Mouse (Mus musculus) midbrain, embryonic 15.5 days (tissue): ENCODE results near the gene Fam160a1. TPM values are rescaled to one million over a fixed set of nuclear protein-coding genes. Genes with fewer than 3 reads are reported as not detected.

Experiments used
- ATAC-seq: fragments of 200-750 bp; cut with Nextera tagmentation; replicated peaks from 2 replicates; pipeline ENCODE4 v1.8.0; 2017; ENCODE audit warnings: moderate TSS enrichment
- H3K27ac ChIP-seq: fragments of 300-500 bp; sonication (generic); 2 replicates; pipeline ENCODE4 v1.5.1; 2015; ENCODE audit warnings: mild to moderate bottlenecking, inconsistent platforms
- H3K27me3 ChIP-seq: fragments of 300-500 bp; sonication (generic); replicated peaks from 2 replicates; pipeline ENCODE4 v1.6.1; 2015; ENCODE audit warnings: inconsistent platforms
- H3K36me3 ChIP-seq: fragments of 300-500 bp; sonication (generic); replicated peaks from 2 replicates; pipeline ENCODE4 v1.6.1; 2015; ENCODE audit warnings: inconsistent platforms
- H3K4me1 ChIP-seq: fragments of 300-500 bp; sonication (generic); 2 replicates; pipeline ENCODE4 v1.6.1; 2015; ENCODE audit warnings: inconsistent platforms
- H3K4me2 ChIP-seq: fragments of 300-500 bp; sonication (generic); 2 replicates; pipeline ENCODE4 v1.6.1; 2015; ENCODE audit warnings: inconsistent platforms, mild to moderate bottlenecking, moderate library complexity
- H3K4me3 ChIP-seq: fragments of 300-500 bp; sonication (generic); 2 replicates; pipeline ENCODE4 v1.5.1; 2015; ENCODE audit warnings: mild to moderate bottlenecking, inconsistent platforms
- H3K9ac ChIP-seq: fragments of 300-500 bp; sonication (generic); 2 replicates; pipeline ENCODE4 v1.6.1; 2015; ENCODE audit warnings: mild to moderate bottlenecking, inconsistent platforms
- H3K9me3 ChIP-seq: fragments of 300-500 bp; sonication (generic); 2 replicates; pipeline ENCODE4 v1.6.1; 2016; ENCODE audit warnings: inconsistent platforms
- WGBS: fragments of 180-500 bp; shearing (Covaris S2); methylation state at CpG from one replicate; pipeline ENCODE4 v1.1.7; 2015; ENCODE audit warnings: mixed read lengths; 5-methylcytosine and 5-hydroxymethylcytosine counted together
- polyA plus RNA-seq: library from polyadenylated mRNA; unstranded; fragments of >200 nt; fragmentation: Nextera tagmentation; extraction: Ambion mirVana; gene quantifications from 2 replicates; pipeline ENCODE4 v1.2.1, GENCODE M21; 2015

Gene Fam160a1
- polyA plus RNA-seq, 1 experiment from 2014 or later = 0.21 TPM

- H3K4me1 ChIP-seq = peaks cover 4% of the 10 kb centered on the region
- no peak overlapping the region for H3K4me3 ChIP-seq
- ATAC-seq = no peak
- no peaks in the 10 kb centered on the region for H3K27me3 ChIP-seq
- WGBS = 92% methylated on average over 14 of the region's 14 CpGs
- H3K27ac ChIP-seq = no peak overlapping the region
- no peaks in the 10 kb centered on the region for H3K9me3 ChIP-seq
- no peaks in the 10 kb centered on the region for H3K36me3 ChIP-seq
- H3K9ac ChIP-seq = no peak overlapping the region
- H3K4me2 ChIP-seq = no peak overlapping the region
Measured at GRCm38 (mm10) chr3:85688341-85688740, 128.8 kb downstream of the Fam160a1 start.

- H3K4me3 ChIP-seq = no peak overlapping the region
- no peak for ATAC-seq
- H3K36me3 ChIP-seq = no peaks in the 10 kb centered on the region
- H3K4me1 ChIP-seq = no peaks in the 10 kb centered on the region
- no peaks in the 10 kb centered on the region for H3K27me3 ChIP-seq
- H3K9me3 ChIP-seq = no peaks in the 10 kb centered on the region
- no peak overlapping the region for H3K4me2 ChIP-seq
- H3K27ac ChIP-seq = no peak overlapping the region
- no peak overlapping the region for H3K9ac ChIP-seq
- WGBS = 93% methylated on average over 8 of the region's 8 CpGs
Measured at GRCm38 (mm10) chr3:85685271-85685670, 131.8 kb downstream of the Fam160a1 start.

DNA sequence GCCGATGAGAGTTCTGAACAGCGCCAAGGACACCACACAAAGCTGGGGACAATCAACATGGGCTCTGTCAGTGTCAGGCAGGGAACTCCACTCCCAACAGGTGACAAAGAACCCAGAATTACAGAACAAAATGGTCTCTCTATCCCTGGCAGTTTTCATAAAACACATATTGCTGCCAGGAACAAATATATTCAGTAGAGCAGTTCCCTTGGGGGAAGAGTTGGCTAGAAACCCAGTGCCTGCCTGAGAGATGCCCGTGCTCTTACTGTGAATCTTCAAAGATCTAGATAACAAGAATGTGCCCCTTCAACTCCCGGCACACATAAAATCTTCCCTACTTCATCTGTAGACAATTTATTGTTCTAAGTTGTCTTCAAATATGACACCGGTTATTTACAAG lies 133.5 kb downstream of the Fam160a1 start:
- 82% methylated on average over 5 of the region's 5 CpGs for WGBS
- H3K27ac ChIP-seq = no peak overlapping the region
- H3K4me1 ChIP-seq = no peaks in the 10 kb centered on the region
- no peak overlapping the region for H3K9ac ChIP-seq
- no peaks in the 10 kb centered on the region for H3K36me3 ChIP-seq
- no peaks in the 10 kb centered on the region for H3K27me3 ChIP-seq
- no peaks in the 10 kb centered on the region for H3K9me3 ChIP-seq
- no peak overlapping the region for H3K4me3 ChIP-seq
- no peak for ATAC-seq
- no peak overlapping the region for H3K4me2 ChIP-seq

DNA sequence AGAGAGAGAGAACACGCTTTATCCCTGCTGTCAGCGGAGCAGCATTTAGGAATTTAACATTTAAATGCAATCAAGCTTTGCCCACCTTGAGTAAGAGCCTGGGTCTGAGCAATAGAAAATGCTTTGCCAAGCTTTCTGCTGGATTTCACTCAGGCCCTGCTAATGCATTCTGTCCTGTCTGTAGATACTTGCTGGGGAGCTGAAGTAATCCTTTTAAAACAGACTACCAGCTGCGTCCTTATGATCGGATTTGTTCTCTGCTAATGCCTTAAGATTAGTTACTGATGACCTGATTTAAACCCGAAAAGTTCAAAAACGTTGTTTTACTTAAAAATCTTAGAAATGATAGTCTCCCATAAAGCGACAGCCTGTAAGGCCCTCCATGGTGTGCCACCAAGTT lies 136.0 kb downstream of the Fam160a1 start:
- Histone ChIP-seq H3K4me2 (no peak overlapping the region), H3K4me3 (no peak overlapping the region), H3K9me3 (no peaks in the 10 kb centered on the region), H3K27me3 (no peaks in the 10 kb centered on the region), H3K9ac (no peak overlapping the region), H3K4me1 (no peaks in the 10 kb centered on the region), H3K36me3 (no peaks in the 10 kb centered on the region), H3K27ac (no peak overlapping the region)
- WGBS = 36% methylated on average over 7 of the region's 7 CpGs
- no peak for ATAC-seq

DNA sequence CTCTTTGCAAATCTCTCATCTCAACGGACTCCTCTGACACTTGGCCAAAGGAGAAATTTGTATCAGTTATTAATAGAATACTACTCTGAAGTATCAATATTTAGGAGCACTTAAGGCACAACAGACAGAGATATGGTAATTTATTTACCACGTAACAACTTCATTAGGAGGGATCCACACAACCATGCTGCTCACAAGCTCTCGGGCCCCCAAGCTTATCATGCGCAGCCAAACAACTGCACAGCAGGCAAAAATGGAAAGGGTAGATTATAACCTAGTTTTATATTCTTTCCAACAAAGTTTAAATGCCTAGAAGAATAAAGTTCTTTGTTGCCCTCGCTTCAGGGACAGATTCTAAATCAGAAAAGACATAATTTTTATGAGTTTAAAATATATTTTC lies 137.1 kb downstream of the Fam160a1 start:
- H3K4me1 ChIP-seq = no peaks in the 10 kb centered on the region
- 84% methylated on average over 5 of the region's 5 CpGs for WGBS
- no peak overlapping the region for H3K4me2 ChIP-seq
- H3K4me3 ChIP-seq = no peak overlapping the region
- H3K27ac ChIP-seq = no peak overlapping the region
- H3K27me3 ChIP-seq = no peaks in the 10 kb centered on the region
- ATAC-seq = no peak
- no peaks in the 10 kb centered on the region for H3K36me3 ChIP-seq
- no peaks in the 10 kb centered on the region for H3K9me3 ChIP-seq
- H3K9ac ChIP-seq = no peak overlapping the region

DNA sequence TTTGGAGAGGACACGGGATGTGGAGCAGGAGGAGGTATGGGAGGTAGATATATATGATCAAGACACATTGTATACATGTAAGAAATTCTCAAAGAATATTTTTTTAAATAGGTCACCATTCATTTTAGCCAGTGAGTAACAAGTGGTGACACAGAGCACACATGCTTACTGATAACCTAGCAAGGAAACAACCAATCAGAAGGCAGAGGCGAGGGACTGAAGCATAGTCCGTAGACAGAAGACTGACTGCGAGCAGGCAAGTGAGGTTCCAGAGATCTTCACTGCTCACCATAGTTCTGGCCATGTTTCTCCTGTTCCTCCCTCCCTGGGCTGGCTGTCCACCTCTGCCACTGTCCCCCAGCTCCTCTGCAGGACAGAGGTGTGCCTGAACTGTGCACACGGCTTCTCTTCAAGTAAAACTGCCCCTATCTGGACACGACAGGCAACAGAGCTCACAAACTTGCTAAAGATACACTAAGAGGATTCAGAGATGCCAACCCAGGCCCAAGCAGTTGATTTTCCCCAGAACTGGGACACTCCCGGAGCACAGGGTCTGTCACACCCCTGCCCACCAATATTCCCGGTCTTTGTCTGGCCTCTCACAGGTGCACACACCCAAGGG lies 137.7 kb downstream of the Fam160a1 start:
- WGBS = 85% methylated on average over 8 of the region's 8 CpGs
- H3K9ac ChIP-seq = no peak overlapping the region
- H3K9me3 ChIP-seq = no peaks in the 10 kb centered on the region
- no peak for ATAC-seq
- H3K4me3 ChIP-seq = no peak overlapping the region
- H3K4me1 ChIP-seq = no peaks in the 10 kb centered on the region
- no peak overlapping the region for H3K27ac ChIP-seq
- H3K4me2 ChIP-seq = no peak overlapping the region
- no peaks in the 10 kb centered on the region for H3K27me3 ChIP-seq
- H3K36me3 ChIP-seq = no peaks in the 10 kb centered on the region

GRCm38 (mm10) chr3:85677952-85678351 lies 139.1 kb downstream of the Fam160a1 start:
- no peak overlapping the region for H3K4me2 ChIP-seq
- H3K9ac ChIP-seq = no peak overlapping the region
- H3K4me3 ChIP-seq = no peak overlapping the region
- 67% methylated on average over 3 of the region's 3 CpGs for WGBS
- no peaks in the 10 kb centered on the region for H3K4me1 ChIP-seq
- H3K9me3 ChIP-seq = no peaks in the 10 kb centered on the region
- no peaks in the 10 kb centered on the region for H3K27me3 ChIP-seq
- H3K36me3 ChIP-seq = no peaks in the 10 kb centered on the region
- no peak overlapping the region for H3K27ac ChIP-seq
- ATAC-seq = no peak

GRCm38 (mm10) chr3:85677133-85677532 lies 140.0 kb downstream of the Fam160a1 start:
- no peak overlapping the region for H3K9ac ChIP-seq
- H3K9me3 ChIP-seq = no peaks in the 10 kb centered on the region
- no peaks in the 10 kb centered on the region for H3K4me1 ChIP-seq
- H3K27ac ChIP-seq = no peak overlapping the region
- 79% methylated on average over 8 of the region's 8 CpGs for WGBS
- H3K36me3 ChIP-seq = no peaks in the 10 kb centered on the region
- no peaks in the 10 kb centered on the region for H3K27me3 ChIP-seq
- no peak for ATAC-seq
- H3K4me3 ChIP-seq = no peak overlapping the region
- H3K4me2 ChIP-seq = no peak overlapping the region

- no peak overlapping the region for H3K4me3 ChIP-seq
- no peaks in the 10 kb centered on the region for H3K4me1 ChIP-seq
- H3K9me3 ChIP-seq = no peaks in the 10 kb centered on the region
- no peak overlapping the region for H3K4me2 ChIP-seq
- H3K36me3 ChIP-seq = no peaks in the 10 kb centered on the region
- ATAC-seq = no peak
- H3K27ac ChIP-seq = no peak overlapping the region
- no peaks in the 10 kb centered on the region for H3K27me3 ChIP-seq
- WGBS = 87% methylated on average over 6 of the region's 6 CpGs
- no peak overlapping the region for H3K9ac ChIP-seq
Measured at GRCm38 (mm10) chr3:85669844-85670243, 147.2 kb downstream of the Fam160a1 start.

DNA sequence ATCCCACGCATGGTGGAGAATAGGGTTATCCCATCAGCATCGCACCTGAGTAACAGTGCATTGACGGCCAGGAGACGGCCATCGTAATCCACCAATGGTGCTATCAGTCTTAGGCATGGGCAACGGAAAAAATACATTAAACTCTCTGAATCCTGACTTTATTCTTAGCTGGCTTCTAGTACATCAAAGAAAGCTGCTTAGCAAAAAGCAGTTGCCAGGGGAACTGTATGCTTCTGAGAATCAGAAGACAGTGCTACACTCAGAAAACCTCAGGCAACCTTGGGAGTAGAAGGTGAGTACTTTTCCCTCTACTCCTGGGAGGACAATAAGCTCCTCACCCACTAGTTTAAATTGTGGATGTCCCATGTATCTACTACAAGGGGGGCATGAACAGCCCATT lies 149.4 kb downstream of the Fam160a1 start:
- Histone ChIP-seq H3K36me3 (no peaks in the 10 kb centered on the region), H3K27ac (no peak overlapping the region)
- ATAC-seq = no peak

DNA sequence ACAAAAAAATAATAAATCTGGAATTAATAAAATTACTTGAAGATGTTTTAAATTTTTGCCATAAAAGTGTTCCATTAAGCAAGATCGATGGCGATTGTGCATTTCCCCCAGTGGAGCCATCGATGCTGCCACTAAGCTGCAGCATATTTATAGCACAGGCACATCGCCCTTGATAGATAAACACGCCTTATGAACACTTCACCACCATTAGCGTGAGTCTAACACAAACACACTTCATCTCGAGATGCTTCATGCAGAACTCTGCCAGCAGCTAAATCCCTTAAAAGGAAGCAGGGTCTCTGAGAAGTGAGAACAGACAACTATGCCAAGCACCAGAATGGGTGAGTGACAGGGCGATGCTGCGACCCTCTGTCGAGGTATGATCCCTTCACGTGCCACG lies 150.4 kb downstream of the Fam160a1 start:
- H3K4me1 ChIP-seq = no peaks in the 10 kb centered on the region
- H3K27ac ChIP-seq = no peak overlapping the region
- no peaks in the 10 kb centered on the region for H3K36me3 ChIP-seq
- no peak for ATAC-seq
- no peaks in the 10 kb centered on the region for H3K27me3 ChIP-seq
- no peaks in the 10 kb centered on the region for H3K9me3 ChIP-seq
- H3K4me3 ChIP-seq = no peak overlapping the region
- H3K4me2 ChIP-seq = no peak overlapping the region
- no peak overlapping the region for H3K9ac ChIP-seq
- WGBS = 84% methylated on average over 12 of the region's 12 CpGs

More for the DNA sequence above, 149.4 kb downstream of the Fam160a1 start:
- H3K27me3 ChIP-seq = no peaks in the 10 kb centered on the region
- H3K4me1 ChIP-seq = no peaks in the 10 kb centered on the region
- no peak overlapping the region for H3K4me3 ChIP-seq
- no peak overlapping the region for H3K4me2 ChIP-seq
- H3K9ac ChIP-seq = no peak overlapping the region
- H3K9me3 ChIP-seq = no peaks in the 10 kb centered on the region
- 79% methylated on average over 6 of the region's 6 CpGs for WGBS

DNA sequence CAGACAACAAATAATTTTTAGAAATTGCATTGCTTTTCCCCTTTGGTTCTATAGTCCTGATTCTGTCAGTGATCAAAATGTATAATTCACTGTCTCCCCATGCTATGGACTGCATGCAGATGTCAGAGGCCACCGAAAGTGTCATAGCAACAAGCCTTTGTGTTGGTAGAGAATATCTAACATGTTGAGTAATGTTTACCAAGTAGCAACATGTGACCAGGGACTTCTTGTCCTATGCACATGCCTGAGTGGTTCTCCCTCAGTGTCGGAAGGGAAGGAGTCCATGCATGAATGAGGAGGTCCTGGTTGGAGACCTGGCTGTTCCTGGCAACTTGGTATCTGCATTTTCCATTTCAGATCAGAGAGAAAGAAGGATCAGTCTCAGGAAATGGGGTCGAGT lies 150.9 kb downstream of the Fam160a1 start:
- no peak overlapping the region for H3K4me2 ChIP-seq
- ATAC-seq = no peak
- no peaks in the 10 kb centered on the region for H3K36me3 ChIP-seq
- no peak overlapping the region for H3K27ac ChIP-seq
- no peaks in the 10 kb centered on the region for H3K9me3 ChIP-seq
- H3K4me3 ChIP-seq = no peak overlapping the region
- H3K9ac ChIP-seq = no peak overlapping the region
- no peaks in the 10 kb centered on the region for H3K27me3 ChIP-seq
- H3K4me1 ChIP-seq = no peaks in the 10 kb centered on the region
- whole genome bisulfite sequencing = 71% methylated on average over 3 of the region's 3 CpGs

GRCm38 (mm10) chr3:85664591-85665171 lies 152.4 kb downstream of the Fam160a1 start:
- no peaks in the 10 kb centered on the region for H3K9me3 ChIP-seq
- H3K27ac ChIP-seq = no peak overlapping the region
- H3K4me3 ChIP-seq = no peak overlapping the region
- no peak overlapping the region for H3K4me2 ChIP-seq
- ATAC-seq = no peak
- H3K36me3 ChIP-seq = no peaks in the 10 kb centered on the region
- H3K4me1 ChIP-seq = no peaks in the 10 kb centered on the region
- no peaks in the 10 kb centered on the region for H3K27me3 ChIP-seq
- no peak overlapping the region for H3K9ac ChIP-seq
- WGBS = 91% methylated on average over 10 of the region's 10 CpGs
